Mouse (Mus musculus) 416B (cell line): ENCODE data around the gene Cers6.

Experiments
- DNase-seq: peaks from one replicate; pipeline ENCODE4 v3.0.0; 2011; ENCODE audit warnings: low read depth

The Cers6 gene

DNA sequence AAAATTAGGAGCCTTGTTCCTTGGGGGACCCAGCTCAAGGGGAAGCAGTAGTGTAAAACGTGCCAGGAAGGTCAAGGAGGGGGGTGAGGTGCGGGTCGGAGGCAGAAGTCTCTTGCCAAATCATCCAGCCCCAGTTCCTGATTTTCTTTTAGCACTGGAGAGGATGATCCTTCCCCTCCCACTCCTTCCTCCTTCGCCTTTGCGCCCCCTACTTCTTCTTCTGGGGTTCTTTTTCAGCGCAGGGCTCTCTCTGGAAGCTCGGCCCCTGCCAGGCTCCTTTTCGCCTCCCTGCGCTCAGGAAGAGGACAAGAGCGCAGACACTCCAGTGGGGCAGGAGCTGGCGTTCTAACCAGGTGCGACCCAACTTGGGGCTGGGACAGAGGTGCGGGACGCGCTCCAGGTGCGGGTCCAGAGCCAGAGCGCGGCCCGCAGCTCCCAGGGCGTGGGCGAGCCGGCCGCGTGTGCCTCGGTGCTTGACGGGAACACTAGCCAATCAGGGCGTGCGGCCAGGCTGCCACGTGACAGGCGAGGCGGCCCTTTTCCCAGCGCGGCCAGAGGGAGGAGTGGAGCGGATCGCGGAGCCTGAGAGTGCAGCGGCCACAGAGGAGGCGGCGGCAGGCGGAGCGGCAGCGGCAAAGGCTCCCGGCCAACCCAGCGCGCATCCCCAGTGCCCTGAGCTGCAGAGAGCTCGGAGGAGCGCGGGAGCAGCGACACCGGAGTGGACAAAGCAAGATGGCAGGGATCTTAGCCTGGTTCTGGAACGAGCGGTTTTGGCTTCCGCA lies at the start of gene Cers6:
Gene Cers6 (plus strand): TSS at position 538 of the 782 bp plus-strand sequence.
- peak; percentile 93 for DNase-seq

DNA sequence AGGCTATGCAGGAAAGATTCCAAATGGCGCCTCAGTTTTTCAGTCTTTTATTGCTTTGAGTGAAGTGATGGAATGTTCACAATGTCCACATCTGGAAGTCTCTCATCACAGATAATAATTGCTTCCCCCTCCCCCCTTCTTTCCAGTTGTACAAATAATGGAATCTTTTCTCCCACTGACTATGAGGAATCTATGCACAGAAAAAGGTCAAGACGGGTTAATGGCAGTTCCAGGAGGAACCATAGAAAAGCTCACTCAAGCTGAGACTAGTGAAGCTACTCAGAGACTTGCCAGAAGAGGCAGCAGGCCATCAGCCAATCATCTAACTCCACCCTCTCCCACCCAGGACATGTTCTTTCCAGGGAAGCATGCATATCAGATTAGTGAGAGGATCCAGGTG lies 46.8 kb upstream of the Cers6 start:
- no peak for DNase-seq

DNA sequence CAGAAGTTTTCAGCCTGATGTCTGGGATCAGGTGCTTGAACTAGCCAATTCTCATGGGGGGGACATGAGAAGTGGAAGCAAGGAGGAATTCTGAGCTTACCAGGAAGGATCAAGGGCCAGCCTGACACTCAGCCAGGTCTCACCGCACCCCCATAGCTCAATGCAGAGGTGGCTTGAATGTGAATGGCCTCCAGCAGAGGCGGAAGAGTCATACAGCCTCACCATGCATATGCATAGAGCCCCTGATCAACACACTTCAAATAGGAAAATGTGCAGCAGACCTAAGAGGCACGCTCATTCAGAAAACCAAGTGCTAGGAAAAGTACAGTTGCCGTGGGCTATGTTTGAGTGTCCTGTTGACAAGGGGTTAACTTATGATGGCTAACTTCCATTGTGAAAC lies 42.2 kb upstream of the Cers6 start:
- no peak for DNase-seq

DNA sequence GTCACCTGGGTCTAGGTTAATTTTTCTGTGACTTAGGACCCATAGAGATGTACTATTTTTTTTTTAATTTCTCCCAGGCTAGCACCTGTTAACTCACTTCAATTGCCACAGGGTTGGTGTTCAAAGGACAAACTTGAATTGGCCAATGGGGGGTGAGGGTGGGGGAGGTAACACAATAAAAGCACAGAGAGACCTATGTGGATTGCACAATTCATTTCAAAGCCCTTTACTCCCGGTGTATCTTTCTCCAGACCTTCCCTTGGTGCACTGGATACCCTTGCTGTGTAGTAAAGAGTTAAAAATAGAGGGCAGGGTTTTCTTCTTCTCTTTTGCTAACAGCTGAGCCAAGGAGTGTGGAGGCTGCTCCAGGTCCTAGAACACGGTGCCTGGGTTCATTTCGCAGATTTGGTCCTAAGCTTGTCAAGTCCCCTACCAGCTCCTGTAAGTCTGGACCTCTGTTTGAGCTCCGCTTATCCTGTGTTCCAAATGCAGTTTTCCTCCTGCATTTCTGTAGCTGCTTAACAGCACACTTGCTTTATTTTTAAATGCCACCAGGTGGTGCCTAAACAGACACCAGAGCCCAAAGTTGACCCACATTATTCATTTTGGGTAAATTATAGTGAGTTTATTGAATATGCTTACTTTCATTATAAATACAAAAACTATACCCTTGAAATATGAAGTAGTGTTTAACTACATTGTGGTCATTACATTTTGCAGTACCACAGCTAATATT lies 38.9 kb upstream of the Cers6 start:
- DNase-seq = peak; percentile 53

DNA sequence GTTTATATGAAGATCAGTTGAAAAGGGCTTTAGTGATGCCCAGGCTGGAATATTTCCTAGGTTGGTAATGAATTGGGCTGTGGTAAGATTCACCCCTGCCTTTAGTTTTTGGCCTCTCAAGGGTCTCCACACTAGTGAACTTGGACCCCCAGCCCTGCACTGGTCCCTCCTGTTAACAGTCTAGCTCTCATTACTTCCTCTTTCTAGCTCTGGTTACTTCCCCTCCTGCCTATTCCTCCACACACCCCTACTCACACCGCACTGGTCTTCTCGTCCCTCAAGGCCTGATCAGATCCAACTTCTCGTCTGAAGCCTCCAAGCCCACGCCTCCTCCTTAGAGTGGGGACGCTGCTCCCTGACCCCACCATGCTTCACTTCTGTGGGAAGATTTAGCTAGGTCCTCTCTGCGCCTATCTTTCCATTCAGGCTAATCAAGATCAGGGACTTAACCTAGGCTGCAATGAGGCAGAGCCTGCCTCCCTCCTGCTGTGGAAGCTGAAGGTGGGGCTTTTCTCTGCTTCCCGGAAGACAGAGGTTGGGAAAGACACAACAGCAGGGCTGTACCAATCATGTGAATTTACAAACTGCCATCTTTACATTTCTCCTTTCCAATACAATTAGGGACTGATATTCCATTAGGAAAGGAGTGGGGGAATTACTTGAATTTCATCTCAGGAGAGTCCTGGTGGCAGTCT lies 35.8 kb upstream of the Cers6 start:
- peak; percentile 81 for DNase-seq

DNA sequence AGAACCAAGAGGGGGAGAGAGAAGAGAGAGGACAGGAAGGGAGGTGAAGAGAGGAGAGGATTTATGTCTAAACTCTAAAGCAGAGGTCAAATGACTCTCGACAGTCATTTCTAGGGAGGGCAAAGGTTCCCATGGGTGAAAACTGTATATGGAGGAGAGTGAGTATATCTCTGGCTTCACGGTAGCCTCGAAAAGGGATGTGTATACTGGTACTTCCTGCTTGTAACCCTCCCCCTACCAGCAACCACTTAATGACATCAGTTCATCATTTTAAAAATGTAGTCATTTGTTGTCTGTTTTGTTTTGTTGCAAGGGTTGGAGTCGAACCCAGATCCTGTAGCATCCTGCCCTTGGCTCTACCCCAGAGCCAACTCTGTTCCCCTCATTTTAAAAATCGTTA lies 17.9 kb upstream of the Cers6 start:
- no peak for DNase-seq

DNA sequence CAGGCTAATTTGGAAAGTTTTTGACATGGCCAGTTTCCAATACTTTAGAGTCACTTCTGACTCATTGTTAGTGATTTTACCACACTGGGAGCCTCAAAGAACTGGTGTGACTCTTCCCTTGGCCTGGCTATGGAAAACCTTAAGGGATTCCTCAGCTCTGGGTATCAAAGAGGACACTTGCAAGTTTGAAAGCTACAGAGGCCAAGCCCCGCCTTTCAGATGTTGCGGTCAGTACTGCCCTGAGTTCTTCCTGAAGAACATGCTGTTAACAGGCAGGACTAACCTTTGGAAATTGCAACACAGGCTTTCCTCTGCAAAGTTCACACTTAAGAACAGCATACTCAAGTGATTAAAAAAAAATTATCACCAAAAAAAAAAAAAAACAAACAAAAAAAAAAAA lies 16.7 kb upstream of the Cers6 start:
- peak; percentile 27 for DNase-seq

DNA sequence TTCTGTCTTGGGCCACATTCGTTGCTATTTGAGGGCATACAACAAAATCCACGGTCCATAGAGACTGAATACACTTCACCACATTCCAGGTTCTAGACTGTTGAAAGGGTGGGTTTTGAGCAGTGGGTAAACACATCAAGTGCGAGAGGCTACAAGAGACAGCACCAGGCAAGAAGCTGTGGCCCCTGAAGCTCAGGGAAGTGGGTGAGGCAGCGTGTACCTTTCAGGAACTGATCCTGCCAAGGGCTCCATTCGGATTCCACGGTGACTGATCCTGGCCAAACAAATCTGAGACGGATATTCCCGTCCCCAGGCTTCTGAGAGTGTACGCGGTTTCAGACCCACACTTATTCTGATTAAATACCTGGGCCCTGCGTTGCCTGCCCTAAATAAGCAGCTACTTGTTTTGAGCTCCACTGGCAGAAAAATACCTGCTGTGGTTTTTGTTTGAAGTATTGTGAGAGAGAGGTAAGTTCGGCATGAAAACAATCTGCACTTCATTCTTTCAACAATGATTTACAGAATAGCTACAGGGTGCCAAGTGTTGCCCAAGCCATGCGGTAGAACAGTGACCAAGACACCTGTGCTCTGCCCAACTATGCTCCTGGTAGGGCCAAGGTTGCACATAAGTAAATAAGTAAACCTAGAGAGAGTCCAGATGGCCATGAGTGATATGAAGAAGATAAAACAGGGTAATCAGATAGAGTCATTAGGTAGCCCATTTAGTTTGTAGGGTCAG lies 16.1 kb upstream of the Cers6 start:
- DNase-seq = no peak

DNA sequence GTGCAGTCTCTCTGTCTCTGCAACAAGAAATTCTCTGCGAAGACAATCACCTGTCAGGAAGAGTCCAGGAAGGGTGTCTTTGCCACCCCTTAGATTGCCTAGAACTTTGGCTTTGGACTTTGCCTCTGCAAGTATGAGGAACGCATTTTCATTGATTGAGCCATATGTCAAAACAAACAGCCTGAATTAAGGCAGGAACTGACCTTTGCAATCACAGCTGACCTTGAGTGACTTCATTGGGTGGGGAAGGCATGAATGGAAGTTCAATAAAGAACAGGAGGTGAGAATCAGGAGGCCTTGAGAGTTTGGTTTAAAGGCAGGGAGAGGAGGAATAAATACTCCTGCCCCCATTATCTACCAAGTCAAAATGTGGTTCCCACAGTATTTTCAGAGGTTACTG lies 850 bp upstream of the Cers6 start:
- peak; percentile 38 for DNase-seq

DNA sequence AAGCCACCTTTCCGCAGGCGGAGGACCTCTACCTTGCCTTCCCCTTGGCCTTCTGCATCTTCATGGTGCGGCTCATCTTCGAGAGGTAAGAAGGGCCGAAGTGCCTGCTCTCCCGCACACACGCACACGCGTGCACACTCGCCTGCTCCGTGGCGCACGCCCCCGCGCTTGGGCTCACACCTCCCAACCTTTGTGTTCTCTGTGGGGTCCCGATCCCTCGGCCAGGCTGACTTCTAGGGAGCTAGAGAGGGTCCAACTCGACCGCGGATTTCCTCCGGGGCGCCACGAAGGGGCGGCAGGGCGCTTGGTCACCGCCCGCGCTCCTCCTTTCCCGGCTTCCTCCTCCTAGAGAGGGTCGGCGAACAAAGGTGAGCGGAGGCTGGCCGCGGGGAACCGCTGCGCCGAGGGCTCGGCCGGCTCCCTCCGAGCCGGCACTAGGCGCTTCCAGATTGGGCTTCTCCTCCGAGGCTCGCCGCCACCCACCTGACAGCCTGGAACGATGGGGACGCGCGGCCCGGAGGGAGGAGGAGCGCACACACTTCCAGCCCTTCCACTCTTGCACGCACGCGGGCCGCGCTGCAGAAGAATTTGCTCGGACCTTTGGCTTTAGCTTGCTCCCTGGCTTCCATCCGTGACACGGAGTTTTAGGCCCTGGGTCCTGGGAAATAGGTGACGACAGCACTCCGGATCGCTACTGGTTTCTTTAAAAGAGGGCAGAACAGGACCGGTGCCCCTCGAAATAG lies 651 bp downstream of the Cers6 start:
- peak; percentile 58 for DNase-seq

DNA sequence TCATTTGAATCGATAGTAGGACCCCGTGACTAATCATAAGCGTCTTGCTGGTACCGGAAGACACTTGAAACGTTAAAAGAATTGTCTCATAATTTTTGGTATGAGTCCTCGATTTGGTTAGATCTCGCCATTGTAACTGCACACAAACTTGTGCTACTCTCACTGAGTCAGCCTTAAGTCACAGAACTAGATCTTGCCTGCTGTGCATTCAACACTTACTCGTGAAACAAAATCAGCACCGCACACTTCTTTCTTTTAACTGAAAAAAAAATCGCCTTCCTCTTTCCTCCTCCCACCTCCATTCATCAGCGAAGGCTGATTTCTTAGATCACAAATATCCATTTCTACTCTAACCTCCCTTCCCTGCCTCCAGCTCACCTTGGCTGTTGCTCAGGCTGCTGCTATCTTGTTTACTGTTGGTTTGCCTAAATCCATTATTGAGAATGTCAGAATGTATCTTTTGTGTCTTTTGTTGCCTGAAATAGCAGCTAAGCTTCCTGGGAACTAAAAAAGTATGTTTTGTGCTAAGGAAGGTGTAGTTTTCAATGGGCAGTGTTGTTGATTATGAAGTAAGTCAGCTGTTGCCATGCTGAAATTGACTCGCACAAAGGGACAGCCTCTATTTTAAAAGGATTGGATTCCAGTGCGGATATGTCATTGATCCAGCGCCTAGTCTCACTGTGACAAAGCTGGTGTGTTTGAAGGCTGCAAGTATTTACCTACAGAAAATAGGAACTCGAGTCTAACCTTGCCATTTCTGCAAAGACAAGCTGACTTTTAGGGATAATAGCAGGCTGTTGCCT lies 1.4 kb downstream of the Cers6 start:
- peak; percentile 58 for DNase-seq

DNA sequence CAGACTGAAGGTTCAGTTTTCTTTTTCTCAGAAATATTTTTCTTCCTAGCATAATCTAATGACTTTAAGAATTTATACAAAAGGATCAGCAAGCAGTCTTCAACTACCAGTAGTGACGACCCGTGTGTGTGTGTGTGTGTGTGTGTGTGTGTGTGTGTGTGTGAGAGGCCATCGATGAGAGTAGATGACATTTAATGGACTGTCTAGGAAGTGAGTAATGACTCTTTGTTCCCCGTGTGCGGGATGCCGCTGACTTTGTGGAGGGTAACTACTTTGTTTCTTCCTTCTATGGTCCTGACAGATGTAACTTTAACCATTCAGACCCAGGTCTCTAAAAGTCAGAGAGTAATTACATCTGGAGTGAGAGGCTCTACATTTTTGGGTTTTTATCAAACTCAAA lies 2.3 kb downstream of the Cers6 start:
- DNase-seq = peak; percentile 67

DNA sequence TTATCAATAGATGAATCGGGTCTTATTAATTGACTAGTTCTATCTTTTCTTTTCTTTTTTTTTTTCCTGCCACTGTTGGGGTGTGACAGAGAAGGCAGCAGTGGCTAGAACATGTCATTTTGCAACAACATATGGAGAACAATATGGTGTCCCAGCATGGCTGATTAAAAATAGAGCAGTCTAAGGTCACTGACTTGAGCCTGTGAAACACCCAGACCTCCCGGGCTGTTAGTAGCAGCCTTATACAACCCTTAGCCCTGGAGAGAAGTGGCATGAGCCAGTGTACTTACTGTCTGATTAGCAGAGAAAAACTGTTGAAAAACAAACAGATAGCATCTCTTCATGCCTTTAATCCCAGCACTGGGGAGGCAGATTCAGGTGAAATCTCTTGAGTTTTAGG lies 3.1 kb downstream of the Cers6 start:
- no peak for DNase-seq

DNA sequence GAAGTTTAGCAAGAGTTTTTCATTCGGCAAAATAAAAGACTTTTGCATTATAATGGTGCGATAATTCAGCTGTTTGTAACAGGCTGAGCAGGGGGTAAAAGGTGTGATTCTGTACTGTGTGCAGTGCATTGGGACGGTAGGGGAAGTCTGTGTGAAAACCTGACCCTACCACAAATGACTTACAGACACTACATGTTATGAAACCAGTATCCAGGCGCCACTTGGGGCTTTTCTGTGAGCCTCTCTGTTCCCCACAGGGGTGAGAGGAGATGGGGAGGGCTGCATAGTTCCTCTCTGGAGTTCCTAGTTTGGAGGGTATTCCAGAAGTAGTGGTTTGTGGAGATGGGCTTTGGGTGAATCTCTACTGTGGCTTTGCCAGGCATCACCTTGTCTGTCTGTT lies 5.9 kb downstream of the Cers6 start:
- DNase-seq = no peak

DNA sequence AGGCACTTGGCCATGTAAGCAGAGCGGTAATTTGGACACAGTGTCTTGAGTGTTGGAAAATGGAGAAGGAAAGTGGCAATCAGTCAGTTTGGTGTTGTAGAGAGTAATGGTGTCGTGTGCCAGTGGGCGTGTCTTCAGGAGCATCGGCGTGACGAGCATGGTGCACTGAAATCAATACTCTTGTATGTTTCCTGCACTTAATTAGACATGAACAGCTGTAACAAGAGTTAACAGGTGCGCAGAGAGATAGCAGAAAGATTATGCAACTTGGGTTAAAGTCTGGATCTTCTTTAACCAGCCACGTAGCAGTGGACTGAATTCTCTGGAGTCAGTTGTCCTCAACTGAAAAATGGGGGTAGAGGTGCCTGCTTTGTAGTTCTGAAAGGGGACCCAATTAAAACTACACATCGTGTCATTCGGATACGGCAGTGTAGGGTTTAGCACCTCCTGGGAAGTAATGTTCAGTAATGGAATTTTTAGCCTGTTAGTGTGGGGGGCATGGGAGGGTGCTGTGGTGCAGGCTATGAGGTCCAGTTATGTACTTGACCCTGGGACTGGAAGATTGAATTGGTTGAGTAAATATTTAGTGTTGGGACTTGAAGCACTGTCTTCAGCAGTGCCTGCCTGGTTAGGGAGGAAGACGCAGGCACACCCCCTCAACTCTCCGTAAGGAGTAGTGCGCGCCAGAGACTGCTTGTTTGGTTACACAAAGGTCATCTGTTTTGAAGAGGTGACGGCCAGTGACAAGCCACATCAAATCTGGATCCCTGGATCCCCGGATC lies 9.9 kb downstream of the Cers6 start:
- DNase-seq = no peak

DNA sequence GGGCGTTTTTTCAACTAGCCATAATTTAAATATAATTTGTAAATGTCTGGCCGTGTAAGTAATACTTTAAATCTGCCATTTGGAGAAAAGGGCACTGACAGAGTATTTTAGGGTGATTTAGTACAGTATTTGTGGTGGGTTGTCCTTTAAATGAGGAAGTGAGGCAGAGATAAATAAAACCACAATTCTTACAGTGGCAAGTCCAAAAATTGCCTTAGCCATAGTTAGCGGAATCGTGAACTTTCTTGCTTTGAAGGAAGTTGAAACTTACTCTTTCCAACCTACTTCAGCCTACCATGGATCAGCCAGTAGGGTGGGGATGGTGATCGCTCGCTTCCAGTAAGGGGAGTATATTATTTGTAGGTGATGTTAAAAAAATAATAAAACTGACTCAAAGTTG lies 11.8 kb downstream of the Cers6 start:
- DNase-seq = peak; percentile 91

DNA sequence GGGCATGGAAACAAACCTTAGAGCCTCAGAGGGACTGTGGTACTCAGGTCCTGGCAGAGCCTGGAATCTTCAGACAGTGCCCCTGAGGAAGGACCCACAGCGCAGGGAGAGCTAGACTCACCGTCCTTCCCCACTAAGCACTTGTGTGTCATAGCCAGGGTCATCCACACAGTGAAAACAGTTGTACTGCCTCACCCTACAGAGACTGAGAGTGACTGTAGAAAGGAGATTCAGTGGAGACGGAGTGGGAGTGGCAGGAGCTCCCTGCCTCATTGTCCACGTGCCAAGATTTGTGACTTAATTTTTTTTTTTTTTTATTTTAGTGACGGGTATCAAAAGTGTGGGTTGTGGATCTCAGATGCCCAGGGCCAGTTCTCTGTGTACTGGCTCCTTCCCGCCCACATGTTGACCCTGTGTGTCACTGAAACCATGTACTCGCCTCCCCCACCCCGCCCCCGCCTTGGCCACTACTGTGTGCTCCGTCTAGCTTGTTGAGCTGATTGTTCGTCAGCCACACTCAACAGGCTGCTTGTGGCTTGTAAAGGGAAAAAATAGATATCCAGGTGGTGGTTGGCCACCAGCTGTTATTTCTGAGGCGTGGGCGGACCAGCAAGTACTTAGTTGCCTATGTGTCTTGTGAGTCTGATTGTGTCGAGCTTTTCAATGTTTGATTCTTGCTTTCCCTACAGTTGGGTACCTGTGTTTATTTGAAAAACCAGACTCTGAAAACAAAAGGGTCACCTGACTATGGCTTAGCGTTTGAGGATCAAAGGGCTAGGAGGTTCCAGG lies 12.6 kb downstream of the Cers6 start:
- DNase-seq = peak; percentile 42

DNA sequence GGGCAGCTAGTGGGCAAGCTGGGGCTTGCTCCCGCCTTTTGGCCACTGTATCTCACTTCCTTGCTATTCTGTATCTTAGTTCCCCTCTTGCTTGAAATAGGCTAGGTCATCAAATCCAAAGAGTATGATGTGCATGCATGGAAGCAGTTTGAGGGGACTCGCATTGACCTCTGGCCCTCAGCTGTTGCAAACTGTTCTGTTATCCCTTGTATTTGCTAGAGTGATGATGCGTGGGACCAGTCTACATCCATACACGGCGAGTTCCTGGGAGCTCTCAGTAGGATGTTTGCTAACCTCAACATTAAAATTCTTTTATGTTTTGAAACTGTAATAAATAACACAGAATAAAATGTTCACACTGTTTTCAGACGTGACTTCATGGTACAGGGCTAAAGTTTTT lies 13.3 kb downstream of the Cers6 start:
- DNase-seq = no peak

DNA sequence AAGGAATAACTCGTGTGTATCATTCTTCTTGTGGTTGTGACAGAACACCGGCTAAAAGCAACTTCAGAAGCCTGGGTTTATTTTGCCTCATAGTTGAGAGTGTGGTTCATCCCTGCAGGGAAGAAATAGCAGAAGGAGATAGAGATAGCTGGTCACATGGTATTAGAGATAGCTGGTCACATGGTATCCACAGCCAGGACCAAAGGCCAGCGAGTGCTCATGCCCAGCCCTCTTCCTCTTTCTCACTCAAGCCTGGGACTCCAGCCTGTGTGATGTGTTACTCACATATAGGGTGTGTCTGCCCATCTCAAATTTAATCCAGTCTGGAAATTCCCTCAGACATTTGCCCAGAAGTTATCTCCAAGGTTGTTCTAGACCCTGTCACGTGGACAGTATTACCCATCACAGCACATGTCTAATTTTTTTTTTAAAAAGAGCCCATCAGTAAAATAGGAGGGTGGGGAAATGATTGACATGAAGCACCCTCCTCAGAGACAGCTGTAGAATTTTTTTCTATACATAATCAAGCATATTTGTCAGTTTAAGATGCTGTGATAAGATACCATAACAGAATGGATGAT lies 17.9 kb downstream of the Cers6 start:
- peak; percentile 89 for DNase-seq
